Mouse (Mus musculus): ENCODE results near the gene Amz1.

DNA sequence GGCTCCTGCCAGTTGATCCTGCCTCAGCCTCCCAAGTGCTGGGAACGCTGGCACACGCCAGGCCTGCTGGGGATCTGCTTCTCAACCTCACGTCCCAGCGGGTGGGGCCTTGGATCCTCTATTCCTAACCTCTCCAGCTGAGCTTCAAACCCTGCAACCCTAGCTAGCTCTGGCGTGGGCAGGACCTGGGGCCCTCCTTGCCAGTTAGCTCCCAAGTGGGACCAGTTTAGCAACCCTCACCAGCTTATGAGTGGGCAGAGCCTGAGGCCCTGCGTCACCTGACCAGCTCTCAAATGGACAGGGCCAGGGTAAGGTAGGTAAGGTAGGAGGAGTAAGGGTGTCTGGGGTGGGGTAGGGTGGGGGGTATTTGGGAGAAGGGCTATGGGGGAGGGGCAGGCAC is 43.9 kb upstream of the Amz1 start:
- TF ChIP-seq CTCF (IDR thresholded peaks at IDR 0.05; ENCODE audit: low read depth) (no peak), EP300 (IDR thresholded peaks at IDR 0.05; ENCODE audit: low read depth) (no peak)
